Mouse (Mus musculus) testis, adult 2 months (tissue): ENCODE results near the gene Hoxa2.

ENCODE experiments used
- CTCF ChIP-seq: fragments of 200-500 bp; IDR thresholded peaks from 2 replicates; pipeline ENCODE4 v1.5.1; 2012; ENCODE audit warnings: low read depth, mild to moderate bottlenecking, inconsistent platforms, low read length, moderate library complexity; ENCODE audit not compliant: control insufficient read depth, insufficient read depth, insufficient replicate concordance
- POLR2A ChIP-seq: fragments of 200-500 bp; IDR thresholded peaks from 2 replicates; pipeline ENCODE4 v1.6.1; 2012; ENCODE audit warnings: low read depth, mild to moderate bottlenecking, inconsistent platforms, low read length, moderate library complexity; ENCODE audit not compliant: control insufficient read depth

DNA sequence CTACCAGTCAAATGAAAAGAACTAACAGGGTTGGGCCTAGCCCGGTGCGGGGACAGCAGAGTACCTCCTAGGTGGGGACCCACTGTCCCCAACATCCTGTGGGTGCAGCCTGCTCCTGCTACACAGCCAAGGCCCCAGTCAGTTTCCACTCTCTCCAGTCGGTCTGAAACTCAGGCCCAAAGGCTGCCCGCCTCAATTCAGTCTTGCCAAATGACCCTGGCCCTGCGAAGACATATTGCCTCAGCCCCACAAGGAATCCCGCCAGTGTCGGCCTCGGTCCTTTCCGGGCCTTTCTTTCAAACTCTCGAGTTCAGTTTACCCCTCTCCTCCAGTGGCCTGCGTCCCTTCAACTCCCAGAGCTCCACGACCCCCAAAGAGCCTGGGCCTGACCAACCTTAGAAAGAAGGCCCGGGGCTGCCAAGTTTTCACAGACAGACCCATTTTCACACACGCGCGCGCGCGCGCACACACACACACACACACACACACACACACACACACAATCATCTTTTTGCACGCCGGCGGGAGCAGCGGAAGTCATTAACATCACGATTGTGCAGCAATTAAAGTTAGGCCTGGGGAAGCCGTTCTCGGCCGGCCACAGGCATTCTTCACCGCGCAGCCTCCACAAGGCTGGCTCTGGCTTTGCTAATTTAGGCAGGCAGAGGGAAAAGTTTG lies 35.6 kb upstream of the Hoxa2 start:
- no peak for TF ChIP-seq CTCF
- TF ChIP-seq POLR2A = no peak
